Mouse (Mus musculus): ENCODE data around the gene Fam8a1. TPM values are rescaled to one million over a fixed set of nuclear protein-coding genes. Genes with fewer than 3 reads are reported as not detected.

Fam8a1 gene
- total RNA-seq, 4 experiments from 2014 or later: 47.2 to 57.8 (median 53.3) TPM

GRCm38 (mm10) chr13:46677721-46678120 is 8.4 kb downstream of the Fam8a1 start:
- DNase-seq: no peak

DNA sequence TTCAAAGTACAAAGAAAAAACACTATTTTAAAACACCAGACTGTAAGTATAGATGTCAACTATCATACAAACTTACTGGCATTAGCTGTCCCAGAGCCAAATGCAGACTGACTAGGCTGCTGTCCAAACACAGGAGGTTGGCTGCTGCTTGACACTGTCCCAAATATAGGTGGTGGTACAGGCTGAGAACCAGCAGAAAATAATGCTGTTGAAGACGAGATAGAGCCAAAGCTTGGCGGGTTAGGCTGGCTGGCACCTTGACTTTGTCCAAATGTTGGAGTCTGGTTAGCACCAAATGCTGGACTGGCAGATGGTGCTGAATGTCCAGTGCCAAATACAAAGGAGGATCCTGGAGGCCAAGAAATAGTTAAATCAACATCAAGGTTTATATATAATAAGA is 13.6 kb downstream of the Fam8a1 start:
- no peak for DNase-seq

DNA sequence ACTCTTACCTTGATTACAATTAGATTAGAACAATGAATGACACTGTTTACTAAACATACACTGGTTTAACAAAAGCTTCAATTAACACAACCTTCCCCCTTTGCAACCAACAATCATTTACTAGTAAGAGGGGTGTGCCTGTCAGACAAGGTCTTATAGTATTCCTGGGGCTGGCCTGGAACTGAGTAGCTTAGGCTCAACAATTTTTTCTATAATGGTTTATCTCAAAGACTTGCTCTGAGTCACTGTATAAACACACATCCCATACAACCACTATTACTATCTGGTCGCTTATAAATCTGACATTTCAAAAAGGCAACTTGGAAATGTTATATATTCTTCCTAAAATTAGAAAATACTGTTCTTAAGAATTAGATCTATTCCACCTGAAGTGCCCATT is 14.0 kb downstream of the Fam8a1 start:
- DNase-seq: no peak

DNA sequence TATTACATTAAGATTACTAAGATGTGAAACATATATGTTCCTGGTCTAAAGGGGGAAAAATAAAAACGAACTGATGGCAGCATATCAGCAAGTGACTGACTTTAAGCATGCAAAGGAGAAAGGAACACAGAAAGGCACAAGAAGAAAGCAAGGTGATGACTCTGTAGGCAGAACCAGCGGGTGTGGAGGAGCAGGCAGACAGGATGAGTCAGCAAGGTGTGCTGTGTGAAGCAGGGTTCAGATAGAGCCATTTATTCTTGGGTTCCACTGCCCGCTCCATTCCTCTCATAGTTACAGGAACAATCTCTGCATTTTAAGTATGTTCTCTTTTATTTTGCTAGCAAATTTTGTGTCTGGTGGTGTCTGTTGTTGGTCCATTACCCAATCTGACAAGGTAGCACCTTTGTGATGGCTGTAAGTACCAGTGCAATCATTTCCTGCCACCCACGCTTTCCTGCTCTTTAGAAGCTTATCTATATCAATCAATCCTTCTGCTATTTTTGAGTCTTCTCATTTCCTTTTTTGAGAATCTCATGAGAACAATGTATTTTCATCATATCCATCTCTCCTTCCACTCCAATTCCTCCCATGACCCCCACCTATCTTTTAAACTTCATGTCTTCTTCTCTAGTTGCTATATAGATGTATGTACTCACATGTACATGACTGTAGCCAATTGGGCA is 21.4 kb downstream of the Fam8a1 start:
- no peak for DNase-seq

GRCm38 (mm10) chr13:46695296-46695908 is 26.1 kb downstream of the Fam8a1 start:
- DNase-seq: no peak

DNA sequence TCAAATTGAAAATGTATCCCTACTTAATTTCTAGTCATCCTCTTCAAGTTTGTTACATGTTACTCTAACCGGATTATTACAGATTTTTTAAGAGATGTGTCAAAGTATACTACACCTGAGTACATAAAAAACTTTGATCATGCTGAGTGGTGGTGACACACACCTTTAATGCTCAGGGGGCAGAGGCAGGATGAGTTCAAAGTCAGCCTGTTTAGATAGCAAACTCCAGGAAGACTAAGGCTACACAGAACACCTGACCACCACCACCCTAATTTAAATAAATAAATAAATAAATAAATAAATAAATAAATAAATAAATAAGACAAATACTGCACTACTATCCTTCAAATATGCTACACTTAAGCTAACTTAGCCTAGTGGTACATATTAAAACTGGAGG is 26.6 kb downstream of the Fam8a1 start:
- no peak for DNase-seq

DNA sequence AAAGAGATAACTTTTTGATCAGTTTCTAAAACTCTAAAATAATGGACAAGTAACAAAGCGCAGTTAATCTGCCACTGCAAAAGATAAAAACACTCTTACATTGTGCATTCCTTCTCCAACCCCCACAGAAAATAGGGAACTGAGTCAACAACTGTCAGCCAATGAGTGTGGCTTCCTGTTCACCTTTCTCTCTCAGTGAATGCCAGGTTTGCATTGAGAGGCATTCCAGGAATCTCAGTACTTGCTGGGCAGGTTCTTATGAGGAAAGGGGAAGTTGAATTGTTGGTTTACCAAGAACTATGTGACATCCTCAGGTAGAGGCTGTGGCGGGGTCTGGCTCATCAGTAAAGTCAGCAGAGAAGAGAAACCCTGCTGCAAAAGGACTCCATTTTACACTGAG is 27.5 kb downstream of the Fam8a1 start:
- no peak for DNase-seq

DNA sequence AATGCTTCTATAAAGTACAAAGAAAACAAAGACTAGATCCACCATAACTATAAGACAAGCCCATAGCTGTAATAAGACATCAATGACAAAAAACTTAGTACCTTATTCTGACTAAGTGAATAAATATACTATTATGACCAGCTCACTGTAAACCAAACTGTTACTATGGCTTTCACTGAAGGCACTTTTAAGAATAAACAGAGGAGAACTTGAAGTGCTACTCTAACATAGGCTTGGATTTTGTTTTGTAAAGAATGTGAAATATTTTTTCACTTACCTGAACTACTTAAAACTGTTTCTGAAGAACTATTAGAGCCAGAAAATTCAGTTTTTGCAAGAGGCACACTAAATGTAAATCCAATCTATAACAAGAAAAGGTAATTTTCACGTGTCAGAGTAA is 30.1 kb downstream of the Fam8a1 start:
- no peak for DNase-seq

DNA sequence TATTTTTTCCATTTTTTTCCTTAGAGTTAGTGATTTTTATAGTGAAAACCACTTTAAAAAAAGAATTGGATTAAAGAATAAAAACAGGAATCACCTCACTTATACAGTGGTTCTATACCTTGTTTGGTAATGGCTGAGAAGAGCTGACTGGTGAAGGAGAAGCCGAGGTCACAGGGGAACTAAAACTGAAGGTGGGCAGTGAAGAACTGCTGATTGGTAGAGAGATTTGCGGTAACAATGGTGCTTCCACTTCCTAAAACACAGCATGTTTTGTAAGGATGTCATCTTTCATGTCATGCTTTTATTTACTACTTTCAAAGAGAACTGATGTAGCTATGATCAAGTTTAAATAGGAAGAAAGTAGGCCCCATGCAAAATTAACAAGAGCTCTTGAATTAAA is 32.2 kb downstream of the Fam8a1 start:
- DNase-seq: no peak

DNA sequence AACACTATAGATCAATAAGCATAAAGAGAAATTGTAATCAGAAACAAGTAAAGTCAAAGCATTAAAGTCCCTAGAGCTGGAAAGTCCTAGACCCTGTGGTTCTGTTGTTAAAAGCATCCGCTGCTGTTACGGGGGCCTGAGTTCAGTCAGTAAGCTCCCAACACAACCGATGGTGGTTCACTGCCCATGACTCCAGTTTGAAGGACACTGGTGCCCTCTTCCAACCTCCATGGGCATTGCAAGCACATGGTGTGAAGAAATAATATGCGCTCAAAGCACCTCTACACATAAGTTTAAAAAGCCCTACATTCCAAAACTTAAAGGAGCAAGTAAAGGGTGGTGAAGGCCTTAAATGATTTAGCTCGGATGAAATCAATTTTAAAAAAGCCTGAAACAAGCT is 33.8 kb downstream of the Fam8a1 start:
- DNase-seq: no peak

DNA sequence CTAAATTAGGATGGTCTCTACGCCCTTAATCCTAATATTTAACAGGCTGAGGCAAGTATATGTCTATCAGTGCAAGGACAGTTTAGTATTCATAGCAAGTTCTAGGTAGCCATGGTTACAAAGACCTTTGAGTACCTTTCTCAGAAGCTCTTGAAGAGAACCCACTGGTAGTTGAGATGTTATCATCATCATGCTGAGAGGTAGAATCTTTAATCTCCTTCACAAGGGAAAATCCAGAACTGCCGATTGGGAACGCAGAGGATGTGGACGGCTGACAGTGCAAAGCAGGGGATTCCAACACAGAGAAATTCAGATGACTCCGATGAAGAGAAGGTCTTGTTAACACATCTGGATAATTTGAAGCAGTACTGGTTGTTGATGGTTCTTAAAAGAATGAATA is 44.2 kb downstream of the Fam8a1 start:
- no peak for DNase-seq

DNA sequence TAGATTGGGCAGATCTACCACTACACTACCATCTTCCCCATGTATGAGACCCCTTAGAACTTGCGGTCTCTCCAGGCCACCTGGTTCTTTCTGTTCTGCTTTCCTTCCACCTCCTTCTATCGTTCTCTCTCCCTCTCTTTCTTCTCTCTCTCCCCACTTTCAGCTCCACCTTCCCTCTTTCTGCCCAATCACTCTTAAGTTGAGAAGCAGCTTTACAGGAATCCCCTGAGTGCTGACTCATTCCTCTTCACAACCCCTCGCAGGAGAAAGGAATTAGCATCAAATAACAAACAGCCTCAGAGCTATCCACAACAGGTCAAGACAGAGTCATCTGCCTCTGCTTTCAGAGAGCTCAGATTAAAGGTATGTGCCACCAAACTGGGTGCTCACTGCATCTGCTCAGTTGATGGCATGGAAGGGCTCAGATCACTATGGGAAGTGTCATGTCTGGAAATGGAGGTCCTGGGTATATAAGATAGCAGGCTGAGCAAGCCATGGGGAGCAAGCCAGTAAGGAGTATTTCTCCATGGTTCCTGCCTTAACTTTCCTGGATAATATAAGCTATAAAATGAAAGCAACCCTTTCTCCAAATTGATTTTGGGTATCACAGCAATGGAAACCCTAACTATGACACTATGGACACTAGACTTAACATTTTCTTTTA is 46.8 kb downstream of the Fam8a1 start:
- DNase-seq: no peak

- DNase-seq: no peak
Measured at GRCm38 (mm10) chr13:46718893-46719400, 49.6 kb downstream of the Fam8a1 start.

DNA sequence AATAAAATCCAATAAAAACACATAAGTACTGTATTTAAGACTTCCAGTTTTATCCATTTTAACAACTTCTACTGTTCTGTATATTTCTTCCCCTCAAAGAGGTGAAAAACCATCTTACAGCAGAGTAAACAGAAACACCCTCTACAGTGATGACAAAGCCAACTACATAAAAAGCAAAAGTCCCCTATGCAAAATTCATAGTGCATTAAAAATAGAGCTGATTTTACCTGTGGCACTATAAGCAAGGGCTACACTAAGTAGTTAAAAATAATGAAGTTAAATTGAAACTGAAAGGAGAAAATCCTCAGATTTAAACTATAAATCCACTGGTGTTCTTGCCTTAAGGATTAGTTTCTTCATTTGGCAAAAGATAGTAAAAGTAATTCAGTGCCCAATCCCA is 51.7 kb downstream of the Fam8a1 start:
- DNase-seq: no peak

DNA sequence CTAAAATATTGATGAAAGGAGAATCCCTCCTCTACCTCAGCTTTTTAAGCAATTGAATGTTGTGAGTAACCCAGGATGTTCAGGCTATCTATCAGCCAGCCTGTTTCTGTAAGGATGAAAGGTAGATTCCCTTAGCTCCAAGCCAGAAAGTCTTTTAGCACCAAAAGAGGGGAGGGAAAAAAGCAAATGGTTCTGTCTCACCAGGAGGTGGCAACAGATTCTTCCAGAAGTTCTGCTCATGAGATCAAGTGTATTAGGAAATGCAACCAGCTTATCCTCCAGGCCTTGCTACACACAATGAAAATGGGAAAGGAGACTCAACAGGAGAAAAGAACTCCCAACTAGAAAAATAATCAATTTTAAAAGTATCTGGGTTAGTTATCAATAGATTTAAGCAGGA is 55.0 kb downstream of the Fam8a1 start:
- no peak for DNase-seq

GRCm38 (mm10) chr13:46725227-46725626 is 55.9 kb downstream of the Fam8a1 start:
- no peak for DNase-seq

- DNase-seq: no peak
Measured at GRCm38 (mm10) chr13:46726288-46727037, 57.1 kb downstream of the Fam8a1 start.

GRCm38 (mm10) chr13:46727038-46727836 is 57.9 kb downstream of the Fam8a1 start:
- DNase-seq: peak; percentile 62
